Mouse (Mus musculus) adrenal gland, adult (tissue): ENCODE results near the gene Hsph1.

Experiments used
- DNase-seq, 2 experiments: peaks; one replicate each; pipeline ENCODE4 v3.0.0; 2022 to 2023; ENCODE audit warnings: low spot score in 1 of 2; ENCODE audit not compliant: inconsistent age in 2 of 2

Gene Hsph1

DNA sequence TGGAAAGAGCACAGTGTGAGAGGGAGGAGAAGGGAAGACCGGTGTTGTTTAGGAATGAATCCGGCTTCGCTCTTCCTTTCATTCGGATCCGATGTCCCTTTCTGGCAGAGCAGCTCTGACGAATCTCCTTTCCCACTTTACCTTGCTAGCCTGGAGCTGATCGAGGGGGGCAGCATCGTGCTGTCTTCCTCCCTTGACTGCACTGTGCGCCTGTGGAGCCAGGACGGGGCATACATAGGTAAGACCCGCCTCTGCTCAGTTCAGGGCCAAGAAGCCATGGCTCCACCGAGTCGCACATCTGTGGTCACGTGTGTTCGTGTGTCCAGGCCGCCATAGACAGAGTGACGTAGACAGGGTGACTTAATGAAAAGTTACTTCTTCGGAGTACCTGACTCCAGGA lies 38.8 kb downstream of the Hsph1 start:
- DNase-seq: no peak

GRCm38 (mm10) chr5:149594215-149594614 lies 42.0 kb downstream of the Hsph1 start:
- no peak for DNase-seq

GRCm38 (mm10) chr5:149589932-149590331 lies 46.2 kb downstream of the Hsph1 start:
- no peak for DNase-seq

DNA sequence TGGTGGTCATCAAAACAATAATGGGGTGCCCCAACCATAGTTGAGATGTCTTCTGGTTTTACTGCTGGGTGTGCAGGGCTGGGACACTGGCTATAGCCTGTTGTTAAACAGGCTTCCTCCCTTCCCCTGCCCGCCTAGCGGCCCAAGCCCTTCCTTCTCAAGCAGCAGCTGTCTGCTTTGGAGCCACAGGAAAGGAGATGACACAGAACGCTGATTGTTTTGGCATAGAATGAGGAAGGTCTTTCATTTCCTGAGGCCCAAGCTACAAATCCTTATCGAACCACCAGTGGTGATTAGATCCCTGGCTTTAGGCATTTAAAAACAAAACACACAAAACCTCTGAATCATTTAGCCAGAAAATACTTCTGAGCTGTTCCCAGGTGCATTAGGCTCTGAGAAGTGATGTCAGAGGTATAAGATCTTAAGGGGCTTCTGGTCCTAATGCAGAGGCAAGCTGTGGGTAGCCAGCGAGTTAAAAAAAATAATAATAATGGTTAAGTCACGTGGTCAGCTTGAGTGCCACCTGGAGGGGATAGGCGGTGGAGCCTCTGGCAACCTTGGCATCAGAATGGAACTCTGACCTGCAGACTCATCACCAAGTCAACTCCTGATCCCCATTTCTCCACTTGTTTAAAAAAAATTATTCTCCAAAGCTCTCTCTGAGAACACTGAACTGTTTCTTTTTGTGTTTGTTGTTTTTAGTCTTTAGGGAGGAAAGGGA lies 47.2 kb downstream of the Hsph1 start:
- DNase-seq: no peak

- DNase-seq: no peak
Measured at GRCm38 (mm10) chr5:149587327-149587895, 48.8 kb downstream of the Hsph1 start.

GRCm38 (mm10) chr5:149585910-149586309 lies 50.3 kb downstream of the Hsph1 start:
- DNase-seq: peak; percentile 70 to 75

GRCm38 (mm10) chr5:149585231-149585630 lies 50.9 kb downstream of the Hsph1 start:
- no peak for DNase-seq

- no peak for DNase-seq
Measured at GRCm38 (mm10) chr5:149584154-149584655, 52.0 kb downstream of the Hsph1 start.

- DNase-seq: no peak
Measured at GRCm38 (mm10) chr5:149583507-149583906, 52.7 kb downstream of the Hsph1 start.

DNA sequence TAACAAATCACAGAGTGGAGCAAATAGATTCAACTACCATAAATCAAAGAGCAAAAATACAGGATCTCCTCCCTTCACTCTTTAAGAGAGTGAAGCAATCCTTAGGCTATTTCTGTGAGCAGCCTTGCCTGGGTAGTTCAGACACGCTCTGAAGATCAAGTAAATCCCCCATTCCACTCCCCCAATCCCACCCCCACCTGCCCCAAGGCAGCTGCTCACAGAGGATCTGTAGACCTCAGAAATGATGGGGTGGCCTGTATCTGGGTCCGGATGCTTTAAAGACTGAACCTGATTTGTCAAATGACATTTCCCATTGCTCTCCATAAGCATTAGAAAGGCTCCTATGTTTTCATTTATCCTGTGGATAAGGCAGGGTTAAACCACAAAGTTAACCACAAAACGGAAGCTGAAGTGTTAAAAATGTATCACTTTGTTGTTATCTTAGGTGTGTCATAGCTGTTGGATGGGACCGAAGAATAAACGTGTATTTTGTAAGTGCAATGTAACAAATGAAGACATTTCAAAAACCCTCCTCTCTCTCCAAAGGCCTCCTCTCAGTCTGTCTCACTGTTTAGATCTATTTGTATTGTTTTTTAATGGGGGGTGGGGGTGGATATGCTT lies 53.4 kb downstream of the Hsph1 start:
- no peak for DNase-seq

- no peak for DNase-seq
Measured at GRCm38 (mm10) chr5:149577449-149577848, 58.7 kb downstream of the Hsph1 start.

DNA sequence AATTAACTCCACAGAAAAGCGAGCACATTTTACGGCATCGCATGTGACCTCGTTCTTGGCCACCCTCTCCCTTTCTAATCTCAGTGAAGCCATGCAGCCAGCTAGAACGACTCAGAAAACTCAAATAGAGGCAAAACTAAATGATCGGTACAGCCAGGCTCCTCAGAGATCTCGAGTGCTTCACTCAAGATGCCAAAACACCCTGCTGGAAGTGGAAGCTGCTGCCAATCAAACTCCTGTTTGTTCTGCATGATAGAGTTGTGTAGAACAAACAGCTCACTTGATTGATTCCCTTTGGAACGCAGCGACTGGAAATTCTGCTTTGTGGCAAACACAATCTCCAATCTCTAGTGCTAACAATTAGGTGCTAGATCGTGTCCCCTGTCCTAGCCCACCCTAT lies 59.2 kb downstream of the Hsph1 start:
- no peak for DNase-seq

DNA sequence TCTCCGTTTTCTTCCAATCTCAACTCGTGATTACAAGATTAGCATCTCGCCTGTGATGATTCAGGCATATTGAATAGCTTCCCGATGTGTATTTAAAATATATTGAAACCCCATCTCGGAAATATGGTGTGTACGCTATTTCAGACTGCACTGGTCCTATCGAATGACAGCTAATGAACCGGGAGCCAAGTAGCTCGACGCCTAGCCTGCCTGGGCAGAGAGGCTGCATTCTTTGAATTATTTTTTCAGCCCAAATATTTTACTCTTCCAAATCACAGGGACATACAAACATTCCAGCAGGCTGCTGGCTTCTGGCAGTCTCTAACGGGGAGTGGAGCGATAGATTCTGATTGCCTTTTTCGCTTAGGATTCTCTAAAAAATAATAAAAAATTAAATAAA lies 67.2 kb downstream of the Hsph1 start:
- DNase-seq: no peak

- peak; percentile 68 to 74 for DNase-seq
Measured at GRCm38 (mm10) chr5:149566957-149567356, 69.2 kb downstream of the Hsph1 start.

GRCm38 (mm10) chr5:149566026-149566425 lies 70.2 kb downstream of the Hsph1 start:
- no peak for DNase-seq
